Mouse (Mus musculus): ENCODE data around the gene Wee2.

DNA sequence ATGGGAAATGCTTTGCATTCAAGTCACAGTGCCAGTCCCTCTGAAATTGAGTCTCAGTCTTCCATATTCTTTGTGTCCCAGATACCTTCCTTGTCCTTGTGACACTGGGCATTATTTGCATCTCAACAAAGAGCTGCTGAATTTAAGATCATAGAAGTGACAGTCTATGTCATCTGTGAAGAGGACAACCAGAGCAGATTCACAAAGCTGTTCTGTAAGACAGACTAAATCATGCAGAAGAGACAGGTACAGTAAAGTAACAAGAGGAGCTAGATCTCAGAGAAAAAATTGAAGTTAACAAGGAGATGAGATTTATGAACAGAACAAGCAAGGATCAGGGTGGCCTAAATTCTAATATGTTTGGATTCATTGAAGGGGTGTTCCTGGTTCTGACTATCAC is 52.0 kb downstream of the Wee2 start, which contains the start of gene Tas2r137:
- TF ChIP-seq POLR2A (IDR thresholded peaks at IDR 0.05; ENCODE audit: borderline replicate concordance, extremely low read depth, low read depth, low read length) = no peak
- TF ChIP-seq CTCF (IDR thresholded peaks at IDR 0.05; ENCODE audit: insufficient read depth, low read length) = no peak

Measured in lung, adult 2 months (tissue).